12 mouse cellular contexts compared by ENCODE assay signal in genomic region chr2:153490940-153491339, GRCm38 (mm10). TPM values are rescaled to one million over a fixed set of nuclear protein-coding genes. Genes with fewer than 3 reads are reported as not detected.
DNase-seq lines count a peak whose midpoint lies in the region; ATAC-seq and TF ChIP-seq lines count a peak whose summit lies in the region.
"Had no signal": no experiment of that assay in that cellular context is flagged by ENCODE, and none has a peak within 500 bp of the region (broad histone marks: within the 10 kb centered on the region; RNA-seq: fewer than 3 reads in every experiment).

No protein-coding gene starts in this region.

- no peak overlapping the region for H3K9ac ChIP-seq in lung, embryonic 14.5 days
- H3K9ac ChIP-seq in hindbrain, postnatal 0 days (replicated peaks; ENCODE audit: low read length): no peak overlapping the region
- no peak overlapping the region for H3K9ac ChIP-seq in neural tube, embryonic 14.5 days (replicated peaks; ENCODE audit: low read depth, low read length)
- H3K9ac ChIP-seq: heart, embryonic 15.5 days had no signal

- TF ChIP-seq CTCF in lung, embryonic 14.5 days (IDR thresholded peaks at IDR 0.05; ENCODE audit: low read depth): no peak
- no peak for TF ChIP-seq CTCF in hindbrain, postnatal 0 days (IDR thresholded peaks at IDR 0.05; ENCODE audit: low read depth)

- peak overlapping the region; percentile 96; the same call in 1 of the 2 replicates for H3K4me2 ChIP-seq in lung, embryonic 14.5 days
- peak overlapping the region; percentile 91; the same call in 1 of the 2 replicates for H3K4me2 ChIP-seq in hindbrain, postnatal 0 days (ENCODE audit: low read depth, low read length)
- H3K4me2 ChIP-seq in neural tube, embryonic 14.5 days (ENCODE audit: low read depth, low read length): peak overlapping the region; percentile 90; the same call in 1 of the 2 replicates

- no peak overlapping the region for H3K4me3 ChIP-seq in lung, embryonic 14.5 days (ENCODE audit: low read depth, low read length)
- H3K4me3 ChIP-seq in embryonic facial prominence, embryonic 10.5 days: peak overlapping the region; percentile 76; the same call in 1 of the 2 replicates
- H3K4me3 ChIP-seq in hindbrain, postnatal 0 days (ENCODE audit: low read length): no peak overlapping the region
- H3K4me3 ChIP-seq in neural tube, embryonic 14.5 days (ENCODE audit: low read depth, low read length): no peak overlapping the region

- peaks cover 18% of the 10 kb centered on the region; the same call in 1 of the 2 replicates for H3K27me3 ChIP-seq in lung, embryonic 14.5 days (ENCODE audit: insufficient read depth, low read length)
- peaks cover 60% of the 10 kb centered on the region for H3K27me3 ChIP-seq in embryonic facial prominence, embryonic 10.5 days (replicated peaks; ENCODE audit: low read depth, poor library complexity, severe bottlenecking)
- no peaks in the 10 kb centered on the region for H3K27me3 ChIP-seq in hindbrain, postnatal 0 days (ENCODE audit: insufficient read depth, low read length)
- H3K27me3 ChIP-seq in neural tube, embryonic 14.5 days (ENCODE audit: control insufficient read depth, insufficient read depth, low read length): no peaks in the 10 kb centered on the region

- H3K4me1 ChIP-seq in lung, embryonic 14.5 days (ENCODE audit: insufficient read depth): peaks cover 25% of the 10 kb centered on the region
- peaks cover 51% of the 10 kb centered on the region for H3K4me1 ChIP-seq in embryonic facial prominence, embryonic 10.5 days
- peaks cover 33% of the 10 kb centered on the region for H3K4me1 ChIP-seq in hindbrain, postnatal 0 days (ENCODE audit: insufficient read depth, low read length)
- H3K4me1 ChIP-seq in neural tube, embryonic 14.5 days (ENCODE audit: control insufficient read depth, insufficient read depth, low read length): peaks cover 27% of the 10 kb centered on the region

- H3K9me3 ChIP-seq in lung, embryonic 14.5 days (ENCODE audit: low read depth, low read length): no peaks in the 10 kb centered on the region
- no peaks in the 10 kb centered on the region for H3K9me3 ChIP-seq in embryonic facial prominence, embryonic 10.5 days
- H3K9me3 ChIP-seq in hindbrain, postnatal 0 days (ENCODE audit: low read length): no peaks in the 10 kb centered on the region
- H3K9me3 ChIP-seq in neural tube, embryonic 14.5 days (ENCODE audit: control insufficient read depth, low read length): no peaks in the 10 kb centered on the region
- H3K9me3 ChIP-seq: heart, embryonic 15.5 days had no signal

- DNase-seq in lung, embryonic 14.5 days: no peak
- no peak for DNase-seq in lung, postnatal 14 days
- DNase-seq in embryonic facial prominence, embryonic 10.5 days (ENCODE audit: low spot score): no peak
- peak; percentile 43 for DNase-seq in hindbrain, postnatal 0 days (ENCODE audit: low spot score)
- DNase-seq in embryo, embryonic 11 days: no peak
- DNase-seq in lung, postnatal 10 days: no peak

- no peak overlapping the region for H3K27ac ChIP-seq in lung, embryonic 14.5 days (ENCODE audit: low read depth)
- no peak overlapping the region for H3K27ac ChIP-seq in embryonic facial prominence, embryonic 10.5 days (replicated peaks)
- H3K27ac ChIP-seq in hindbrain, postnatal 0 days: peak overlapping the region; percentile 97
- H3K27ac ChIP-seq in neural tube, embryonic 14.5 days (ENCODE audit: low read depth, low read length): 0 out of 2 replicates have a peak overlapping the region, but pooled peaks have one; percentile 97
- H3K27ac ChIP-seq: heart, embryonic 15.5 days had no signal

- ATAC-seq in lung, embryonic 14.5 days (ENCODE audit: insufficient read depth): no peak
- no peak for ATAC-seq in hindbrain, postnatal 0 days
- ATAC-seq in neural tube, embryonic 14.5 days (ENCODE audit: low read depth): no peak

- WGBS in lung, embryonic 14.5 days: 38% methylated on average over 5 of the region's 5 CpGs
- WGBS in embryonic facial prominence, embryonic 10.5 days: 21% methylated on average over 5 of the region's 5 CpGs
- WGBS in hindbrain, postnatal 0 days: 16% methylated on average over 5 of the region's 5 CpGs
- WGBS in neural tube, embryonic 14.5 days: 19% methylated on average over 5 of the region's 5 CpGs

- H3K36me3 ChIP-seq in lung, embryonic 14.5 days (ENCODE audit: insufficient read depth): no peaks in the 10 kb centered on the region
- no peaks in the 10 kb centered on the region for H3K36me3 ChIP-seq in embryonic facial prominence, embryonic 10.5 days (replicated peaks)
- H3K36me3 ChIP-seq in hindbrain, postnatal 0 days (ENCODE audit: insufficient read depth, low read length): no peaks in the 10 kb centered on the region
- no peaks in the 10 kb centered on the region for H3K36me3 ChIP-seq in neural tube, embryonic 14.5 days (ENCODE audit: control insufficient read depth, insufficient read depth, low read length)
- H3K36me3 ChIP-seq: heart, embryonic 15.5 days had no signal

RNA-seq across cellular contexts. Expression of gene 4930404H24Rik, which starts 1.6 kb away (rescaled TPM):
- polyA plus RNA-seq in lung, embryonic 14.5 days (2014; fragmentation: Nextera tagmentation; extraction: Ambion mirVana): not detected in 2 replicates
- polyA plus RNA-seq in embryonic facial prominence, embryonic 10.5 days (2016; fragmentation: Nextera tagmentation; extraction: Ambion mirVana): not detected in 2 replicates
- not detected in 2 replicates for total RNA-seq in hindbrain, postnatal 0 days (2014; rRNA removed)
- not detected in 2 replicates for polyA plus RNA-seq in hindbrain, postnatal 0 days (2015; fragmentation: Nextera tagmentation; extraction: Ambion mirVana)
- polyA plus RNA-seq in neural tube, embryonic 14.5 days (2014; fragmentation: Nextera tagmentation; extraction: Ambion mirVana): not detected in 2 replicates
- total RNA-seq: neutrophil, adult 5-6 weeks had no signal
- polyA plus RNA-seq: embryonic facial prominence, embryonic 11.5 days; heart, embryonic 15.5 days; large intestine, adult 2 months; lung, embryonic 16.5 days had no signal

RNA-seq across cellular contexts. Expression of gene Nol4l, which starts 38.8 kb away (rescaled TPM):
- polyA plus RNA-seq in lung, embryonic 14.5 days (2014; fragmentation: Nextera tagmentation; extraction: Ambion mirVana): 13.6 and 13.9 TPM in 2 replicates
- 23.5 and 23.7 TPM in 2 replicates for polyA plus RNA-seq in embryonic facial prominence, embryonic 10.5 days (2016; fragmentation: Nextera tagmentation; extraction: Ambion mirVana)
- 68.3 and 80.8 TPM in 2 replicates for total RNA-seq in hindbrain, postnatal 0 days (2014; rRNA removed)
- polyA plus RNA-seq in hindbrain, postnatal 0 days (2015; fragmentation: Nextera tagmentation; extraction: Ambion mirVana): 23.7 and 24.2 TPM in 2 replicates
- polyA plus RNA-seq in neural tube, embryonic 14.5 days (2014; fragmentation: Nextera tagmentation; extraction: Ambion mirVana): 44.4 and 47.9 TPM in 2 replicates

Comparison
In these comparisons a context has a peak if more than half of its experiments do, and no peak if none do; other contexts are left out.
1. H3K27ac ChIP-seq: peak in hindbrain, postnatal 0 days (single experiment) and neural tube, embryonic 14.5 days (single experiment); none in lung, embryonic 14.5 days (single experiment) and embryonic facial prominence, embryonic 10.5 days (single experiment).
2. Peak in every context shown above with its lines, with median percentiles within 50 percentile points of each other: H3K4me2 ChIP-seq.